Mouse (Mus musculus) thymus, postnatal 25 days (tissue): ENCODE data around the gene Ift81.

ENCODE experiments used
- DNase-seq: peaks from one replicate; pipeline ENCODE4 v3.0.0; 2022

The Ift81 gene

GRCm38 (mm10) chr5:122624952-122625479, 10.7 kb upstream of the Ift81 start:
- DNase-seq: no peak

GRCm38 (mm10) chr5:122623861-122624260, 9.5 kb upstream of the Ift81 start:
- DNase-seq: no peak

- no peak for DNase-seq
Observed at GRCm38 (mm10) chr5:122622526-122622925, 8.2 kb upstream of the Ift81 start.

GRCm38 (mm10) chr5:122621376-122621886, 7.1 kb upstream of the Ift81 start:
- no peak for DNase-seq

- DNase-seq: no peak
Observed at GRCm38 (mm10) chr5:122619686-122620296, 5.5 kb upstream of the Ift81 start.

GRCm38 (mm10) chr5:122617718-122618117, 3.4 kb upstream of the Ift81 start:
- no peak for DNase-seq

GRCm38 (mm10) chr5:122611651-122612050, 2.7 kb downstream of the Ift81 start:
- DNase-seq: no peak

GRCm38 (mm10) chr5:122604894-122605293, 9.4 kb downstream of the Ift81 start:
- no peak for DNase-seq

GRCm38 (mm10) chr5:122602233-122602632, 12.1 kb downstream of the Ift81 start:
- peak; percentile 62 for DNase-seq

- DNase-seq: no peak
Observed at GRCm38 (mm10) chr5:122595470-122595869, 18.8 kb downstream of the Ift81 start.

GRCm38 (mm10) chr5:122589891-122590290, 24.4 kb downstream of the Ift81 start:
- no peak for DNase-seq

GRCm38 (mm10) chr5:122585546-122585945, 28.8 kb downstream of the Ift81 start:
- no peak for DNase-seq

GRCm38 (mm10) chr5:122584093-122584492, 30.2 kb downstream of the Ift81 start:
- DNase-seq: no peak

- no peak for DNase-seq
Observed at GRCm38 (mm10) chr5:122576683-122577329, 37.5 kb downstream of the Ift81 start.

GRCm38 (mm10) chr5:122572001-122572400, 42.3 kb downstream of the Ift81 start:
- DNase-seq: no peak

GRCm38 (mm10) chr5:122566626-122567025, 47.7 kb downstream of the Ift81 start:
- DNase-seq: no peak

GRCm38 (mm10) chr5:122560654-122561053, 53.7 kb downstream of the Ift81 start:
- DNase-seq: no peak

GRCm38 (mm10) chr5:122558127-122558526, 56.2 kb downstream of the Ift81 start:
- DNase-seq: no peak

- no peak for DNase-seq
Observed at GRCm38 (mm10) chr5:122555107-122555506, 59.2 kb downstream of the Ift81 start.

GRCm38 (mm10) chr5:122552638-122553037, 61.7 kb downstream of the Ift81 start:
- DNase-seq: no peak

GRCm38 (mm10) chr5:122550460-122550859, 63.9 kb downstream of the Ift81 start:
- no peak for DNase-seq

GRCm38 (mm10) chr5:122548671-122549070, 65.6 kb downstream of the Ift81 start:
- DNase-seq: peak; percentile 29

GRCm38 (mm10) chr5:122547810-122548209, 66.5 kb downstream of the Ift81 start:
- no peak for DNase-seq

- peak; percentile 17 for DNase-seq
Observed at GRCm38 (mm10) chr5:122547251-122547714, 67.0 kb downstream of the Ift81 start.
